Mouse (Mus musculus) thymus, postnatal 4 days (tissue): Measurements from ENCODE around the gene Map2k5.

Source experiments
- DNase-seq: peaks from one replicate; pipeline ENCODE4 v3.0.0; 2021

Map2k5 gene

DNA sequence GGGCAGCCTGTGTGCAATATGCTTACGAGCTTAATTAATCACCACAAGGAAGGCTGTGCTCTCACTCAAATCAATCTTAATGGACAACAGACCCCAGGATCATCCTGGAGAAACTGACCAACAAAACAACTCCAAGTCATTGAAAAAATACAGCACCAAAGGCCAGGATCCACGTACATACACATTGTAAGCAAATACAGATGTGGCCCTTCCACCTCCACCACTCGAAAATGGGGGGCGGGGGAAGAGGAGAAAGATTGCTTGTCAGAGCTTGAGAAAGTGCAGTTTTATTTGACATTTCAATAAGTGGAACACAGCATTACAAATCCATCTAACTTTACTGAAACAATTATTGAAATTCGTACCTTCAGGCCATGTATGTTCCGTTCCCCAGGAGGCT, 39.0 kb downstream of the Map2k5 start:
- no peak for DNase-seq

DNA sequence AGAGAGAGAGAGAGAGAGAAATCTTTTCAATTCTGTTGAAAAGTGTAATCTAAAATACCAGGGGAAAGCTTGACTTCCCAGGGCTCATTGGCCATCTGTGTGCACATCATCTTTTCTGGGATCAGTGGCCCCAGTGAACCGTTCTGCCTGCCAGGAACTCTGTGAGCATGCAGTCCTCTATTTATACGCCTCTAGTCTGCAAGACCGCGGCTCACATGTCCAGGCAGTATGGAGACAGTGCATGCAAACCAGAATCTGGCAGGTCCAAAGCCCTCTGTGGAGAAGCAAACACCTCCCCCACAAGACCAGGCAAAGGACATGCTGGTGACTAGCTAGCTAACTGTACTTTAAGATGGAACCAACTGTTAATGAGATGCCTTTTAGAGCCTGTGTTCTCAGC, 41.9 kb downstream of the Map2k5 start:
- no peak for DNase-seq

DNA sequence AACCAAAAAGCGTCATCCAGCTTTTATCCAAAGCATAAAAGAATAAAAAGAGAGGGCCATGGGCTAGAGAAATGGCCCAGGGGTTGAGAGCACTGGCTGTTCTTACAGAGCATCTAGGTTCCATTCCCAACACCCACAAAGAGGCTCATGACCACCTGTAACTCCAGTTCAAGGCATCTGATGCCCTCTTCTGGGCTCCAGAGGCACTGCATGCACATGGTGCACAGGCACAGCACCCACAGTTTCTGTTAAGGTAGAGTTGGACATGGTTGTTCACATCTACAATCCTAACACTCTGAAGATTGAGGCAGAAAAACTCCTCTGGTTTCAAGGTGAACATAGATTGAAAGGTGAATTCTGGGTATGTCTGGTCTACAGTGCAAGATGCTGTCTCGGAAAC, 44.6 kb downstream of the Map2k5 start:
- peak; percentile 48 for DNase-seq

DNA sequence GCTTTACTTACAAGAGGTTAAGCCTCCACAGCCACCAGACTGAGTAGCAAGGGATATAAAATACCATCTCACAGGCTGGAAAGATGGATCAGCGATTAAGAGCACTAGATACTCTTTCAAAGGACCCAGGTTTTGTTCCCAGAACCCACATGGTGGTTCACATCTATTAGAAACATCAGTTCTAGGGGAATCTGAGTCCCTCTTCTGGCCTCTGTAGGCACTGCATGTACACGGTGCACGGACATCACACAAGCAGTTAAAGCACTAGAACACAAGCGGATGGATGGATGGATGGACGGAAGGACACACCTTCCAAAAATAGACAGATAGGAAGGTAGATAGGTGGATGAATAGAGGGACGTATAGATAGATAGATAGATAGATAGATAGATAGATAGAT, 46.5 kb downstream of the Map2k5 start:
- peak; percentile 33 for DNase-seq

DNA sequence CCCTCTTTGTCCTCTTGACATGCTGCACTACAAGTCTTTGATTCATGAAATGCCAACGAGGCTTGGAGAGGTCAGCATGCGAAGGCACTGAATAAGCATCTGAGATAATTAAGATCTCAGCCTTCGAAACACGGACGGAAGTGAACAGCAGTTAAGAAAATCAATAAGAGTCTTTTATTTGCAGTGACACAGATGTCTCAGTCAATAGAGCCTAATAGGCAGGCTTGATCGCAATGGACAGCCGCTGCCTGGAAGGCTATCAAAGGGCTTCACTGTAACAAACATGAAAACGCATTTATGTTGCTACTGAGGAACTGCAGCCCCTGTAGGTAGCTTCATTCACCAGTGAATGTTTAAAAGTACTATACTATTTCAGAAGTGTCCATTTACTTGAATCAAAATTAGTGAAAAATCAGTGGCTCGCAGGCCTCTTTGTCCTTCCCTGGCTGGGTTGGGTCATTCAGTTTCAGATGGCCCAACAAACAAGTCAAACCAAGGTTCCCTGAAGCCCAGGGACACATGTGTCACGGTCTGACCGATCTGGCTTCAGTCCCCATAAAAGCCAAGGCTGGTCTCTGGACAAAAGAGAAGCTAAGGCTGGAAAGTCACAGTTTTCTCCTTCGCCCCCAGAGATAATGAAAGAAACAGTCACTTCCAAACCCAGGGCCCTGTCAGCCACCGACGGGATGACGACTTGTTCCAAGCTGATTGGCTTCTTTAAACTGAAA, 48.6 kb downstream of the Map2k5 start:
- no peak for DNase-seq

DNA sequence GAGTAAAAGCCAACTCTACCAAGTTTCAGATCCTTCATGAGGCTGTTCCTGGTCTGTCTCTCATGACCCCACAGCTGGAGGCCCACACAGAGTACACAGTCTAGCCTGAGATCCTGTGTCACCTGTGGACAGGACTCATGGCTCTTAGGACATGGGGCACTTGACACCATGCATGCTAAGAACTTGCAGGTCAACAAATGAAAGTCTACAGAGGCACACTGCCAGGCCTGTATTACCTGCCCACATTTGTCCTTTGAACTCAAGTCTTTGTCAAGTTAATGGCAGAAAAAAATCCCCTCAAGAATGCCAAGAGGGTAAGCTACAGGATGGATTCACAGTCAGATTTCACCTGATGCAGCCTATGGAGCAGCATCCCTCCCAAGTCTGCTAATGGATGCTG, 62.5 kb downstream of the Map2k5 start:
- no peak for DNase-seq

DNA sequence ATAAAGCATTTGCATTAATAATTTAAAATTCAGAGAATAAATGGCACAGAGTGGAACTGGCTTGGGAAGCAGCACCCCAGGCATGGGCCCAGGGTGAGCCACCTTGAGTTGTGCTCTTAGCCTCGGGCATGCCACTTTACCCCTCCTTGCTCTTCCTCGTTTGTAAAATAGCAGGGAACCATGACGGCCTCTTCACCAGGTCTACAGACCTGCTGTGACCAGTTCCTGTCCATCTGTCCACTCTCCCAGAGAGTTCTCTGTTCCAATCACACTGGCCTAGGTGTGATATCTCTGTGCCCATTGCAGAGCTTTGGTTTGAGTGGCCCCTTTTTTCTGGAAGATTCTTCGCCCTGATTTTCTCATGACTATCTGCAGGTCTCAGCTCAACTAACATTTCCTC, 63.6 kb downstream of the Map2k5 start:
- no peak for DNase-seq

DNA sequence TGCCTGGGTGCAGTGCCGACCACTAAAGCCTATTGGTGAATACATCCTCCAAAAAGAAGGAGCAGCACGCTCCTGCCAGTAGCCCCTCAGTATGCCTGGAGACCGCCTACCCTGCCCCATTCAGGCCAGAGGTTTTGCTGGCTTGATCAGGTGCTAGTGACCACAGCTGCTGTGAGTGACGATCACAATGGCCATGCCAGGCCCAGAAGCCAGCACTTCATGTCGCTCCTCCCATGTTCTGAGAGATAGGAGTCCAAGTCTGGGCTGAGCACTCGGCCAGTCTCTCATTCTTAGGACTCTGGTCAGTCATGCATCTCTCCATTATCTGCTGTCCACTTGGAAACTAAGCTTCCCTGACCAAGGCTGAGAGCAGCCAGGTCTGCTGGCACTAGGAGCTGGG, 67.7 kb downstream of the Map2k5 start:
- DNase-seq, result no peak

DNA sequence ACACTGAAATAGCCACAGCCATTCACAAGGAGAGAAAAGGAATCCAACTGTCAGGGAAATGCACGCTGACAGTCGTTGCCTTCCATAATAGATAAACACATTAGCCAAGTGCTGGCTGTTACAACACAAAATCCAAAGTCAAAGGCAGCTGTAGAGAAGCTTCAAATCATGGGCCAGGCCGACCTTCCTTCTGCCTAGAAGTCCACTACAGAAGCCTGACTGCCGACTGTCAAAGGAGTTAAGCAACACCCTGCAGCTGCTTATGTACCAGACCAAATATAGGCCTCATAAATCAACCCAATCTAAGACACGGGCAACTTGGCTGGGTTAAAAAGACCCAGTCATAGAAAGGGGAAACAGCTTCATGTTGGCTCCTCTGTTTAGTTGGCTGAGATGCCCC, 68.7 kb downstream of the Map2k5 start:
- DNase-seq, result no peak

DNA sequence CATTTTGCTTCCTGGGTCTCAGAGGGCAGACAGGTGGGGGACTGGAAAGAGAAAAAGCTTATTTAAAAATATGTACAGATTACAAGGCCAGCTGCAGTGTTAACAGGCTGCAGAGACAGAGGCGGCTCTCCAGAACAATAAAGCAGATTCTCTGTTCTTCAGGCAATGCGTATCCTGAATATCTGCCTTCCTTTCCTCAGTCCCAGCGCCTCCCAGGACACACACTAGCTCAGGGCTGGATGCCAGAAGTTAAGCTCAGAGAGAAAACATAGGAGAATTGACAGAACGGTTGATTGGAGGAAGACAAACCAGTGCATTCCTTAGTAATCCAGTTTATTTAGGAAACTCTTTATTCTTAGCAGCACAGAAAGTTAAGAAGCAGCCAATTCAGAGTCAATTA, 69.3 kb downstream of the Map2k5 start:
- DNase-seq, result no peak

DNA sequence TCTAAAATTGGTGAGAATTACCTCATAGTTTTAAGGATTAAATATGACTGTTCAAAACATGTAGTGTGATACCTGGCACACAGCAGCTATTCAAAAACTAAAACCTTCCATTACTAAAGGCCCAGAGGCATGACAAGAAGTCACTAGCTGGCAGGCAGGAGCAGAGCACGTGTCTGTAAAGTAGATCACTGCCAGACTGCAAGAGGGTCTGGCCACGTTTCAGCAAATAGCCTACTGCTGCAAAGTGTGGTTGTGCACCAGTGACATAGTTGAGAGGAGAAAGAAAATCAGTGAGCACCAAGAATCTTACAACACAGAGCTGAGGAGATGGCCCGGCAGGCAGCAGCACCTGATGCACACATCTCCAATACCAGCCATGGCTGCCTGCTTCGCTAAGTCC, 75.2 kb downstream of the Map2k5 start:
- DNase-seq, result no peak

DNA sequence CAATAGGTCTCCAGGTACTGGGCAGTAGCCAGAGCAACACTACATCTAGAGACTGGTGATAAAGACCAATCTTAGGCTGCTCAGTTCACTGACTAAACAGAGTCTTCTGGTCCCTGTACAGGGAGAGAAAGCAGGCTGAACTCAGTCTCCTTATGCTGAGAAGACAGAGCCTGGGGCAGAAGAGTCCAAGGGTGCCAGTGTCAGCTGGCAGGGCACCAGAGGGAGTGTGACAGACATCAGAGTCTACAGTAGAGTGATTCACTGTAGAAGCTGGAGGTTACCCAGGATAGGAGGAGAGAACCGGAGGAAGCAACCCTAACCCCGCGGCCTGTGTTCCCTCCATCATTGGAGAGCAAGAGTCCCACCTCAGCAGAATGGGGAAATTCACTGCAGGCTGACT, 79.0 kb downstream of the Map2k5 start:
- no peak for DNase-seq

DNA sequence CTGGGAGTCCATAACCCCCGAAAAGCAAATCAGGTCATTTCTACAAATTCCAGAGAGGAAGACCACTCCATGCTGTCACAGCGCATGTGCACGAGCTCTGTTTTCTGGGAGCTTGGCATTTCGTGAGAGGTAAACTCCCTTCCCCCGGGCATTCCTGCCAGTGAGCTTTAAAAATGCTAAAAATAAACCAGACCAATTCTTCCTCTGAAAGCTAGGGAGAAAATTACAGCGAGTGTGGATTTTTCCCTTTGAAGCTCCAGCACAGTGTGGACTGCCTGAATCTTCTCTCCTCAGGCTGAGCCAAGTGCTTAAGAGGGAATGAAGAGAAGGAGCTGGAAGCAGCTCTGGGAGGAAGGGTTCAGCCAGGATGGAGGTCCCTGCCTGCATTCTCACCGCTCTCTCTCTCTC, 82.1 kb downstream of the Map2k5 start:
- no peak for DNase-seq

DNA sequence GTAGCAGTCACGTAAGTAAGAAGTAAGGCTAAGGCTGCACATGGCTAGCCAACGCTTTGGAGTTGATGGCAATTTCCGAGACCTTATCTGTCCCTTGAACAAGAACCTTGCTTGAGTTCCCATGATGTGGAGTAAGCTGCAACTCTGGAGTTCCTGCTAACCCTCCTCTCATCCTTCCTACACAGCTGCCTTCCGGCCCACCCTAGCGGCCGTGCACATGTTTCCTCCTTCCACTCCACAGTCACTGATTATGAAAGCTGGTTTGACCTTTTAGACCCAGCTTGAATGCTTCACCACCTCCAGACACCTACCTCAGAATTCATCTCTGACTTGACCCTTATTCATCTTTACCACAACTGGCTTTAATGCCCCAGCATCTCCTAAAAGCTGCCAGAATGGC, 82.9 kb downstream of the Map2k5 start:
- DNase-seq, result no peak

DNA sequence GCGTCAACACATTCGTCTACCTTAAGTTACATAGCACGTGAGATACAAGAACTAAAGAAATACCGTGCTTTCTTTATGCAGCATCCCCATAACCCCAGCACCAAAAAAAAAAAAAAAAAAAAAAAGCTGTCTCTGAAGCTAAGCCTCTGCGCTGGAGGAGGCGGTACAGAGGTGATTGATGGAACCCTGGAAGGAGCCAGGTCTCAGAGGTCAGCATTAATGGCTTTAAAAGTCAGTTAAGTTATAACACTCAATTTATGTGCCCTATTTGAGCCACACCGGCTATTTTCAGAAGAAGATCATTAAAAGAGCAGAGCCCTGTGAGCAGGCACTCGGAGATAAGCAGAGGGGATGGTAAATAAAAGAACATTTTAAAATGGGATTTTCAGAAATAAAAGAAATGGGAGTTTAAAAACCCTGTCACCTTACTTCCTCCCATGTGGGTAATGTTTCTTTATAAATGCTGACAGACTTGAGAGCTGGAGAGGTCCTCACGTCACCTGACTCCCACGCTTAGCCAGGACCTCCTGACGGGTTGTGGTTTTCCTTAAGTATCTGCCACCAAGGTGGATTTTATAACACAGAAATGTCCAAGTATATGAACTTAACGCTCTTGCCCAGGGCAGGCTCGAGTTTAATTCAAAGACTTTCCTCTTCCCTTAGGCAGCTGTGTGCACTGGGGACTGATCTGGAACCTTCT, 83.8 kb downstream of the Map2k5 start:
- DNase-seq, result no peak

DNA sequence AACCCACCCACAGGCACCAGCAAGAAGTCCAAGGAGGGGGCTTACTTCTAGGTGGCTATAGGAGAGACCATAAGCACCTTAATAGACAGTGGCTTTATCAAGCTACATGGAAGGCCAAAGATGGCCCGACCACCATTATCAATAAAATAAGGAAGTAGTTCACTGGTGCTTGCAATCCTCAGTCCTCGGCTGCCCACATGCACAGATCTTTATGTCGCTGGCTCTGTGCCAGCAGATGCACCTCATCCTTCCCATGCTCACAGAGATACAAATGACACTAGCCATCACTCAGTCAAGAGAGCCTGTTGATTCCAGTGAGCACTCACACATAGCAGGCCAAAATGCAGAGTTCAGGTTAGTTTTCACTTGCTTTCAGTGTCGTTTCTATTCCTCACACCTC, 89.0 kb downstream of the Map2k5 start:
- DNase-seq, result no peak

DNA sequence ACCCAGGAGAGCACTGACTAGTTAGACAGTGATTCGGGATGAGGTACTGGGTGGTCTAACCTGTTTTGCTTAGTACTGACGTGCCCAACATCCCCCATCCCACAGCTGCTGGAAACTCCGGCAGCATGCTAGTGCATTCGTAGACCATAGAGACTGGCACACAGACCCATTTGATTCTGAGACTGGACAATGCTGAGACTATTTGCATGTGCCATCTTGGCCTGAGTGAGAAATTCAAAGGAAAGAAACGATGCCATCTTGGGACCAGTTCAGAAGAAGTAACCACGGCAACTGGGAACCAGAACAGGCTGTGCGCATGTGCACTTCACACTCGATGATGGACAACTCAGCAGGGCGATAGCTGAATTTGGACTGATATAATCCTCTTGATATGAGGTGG, 93.3 kb downstream of the Map2k5 start:
- no peak for DNase-seq

DNA sequence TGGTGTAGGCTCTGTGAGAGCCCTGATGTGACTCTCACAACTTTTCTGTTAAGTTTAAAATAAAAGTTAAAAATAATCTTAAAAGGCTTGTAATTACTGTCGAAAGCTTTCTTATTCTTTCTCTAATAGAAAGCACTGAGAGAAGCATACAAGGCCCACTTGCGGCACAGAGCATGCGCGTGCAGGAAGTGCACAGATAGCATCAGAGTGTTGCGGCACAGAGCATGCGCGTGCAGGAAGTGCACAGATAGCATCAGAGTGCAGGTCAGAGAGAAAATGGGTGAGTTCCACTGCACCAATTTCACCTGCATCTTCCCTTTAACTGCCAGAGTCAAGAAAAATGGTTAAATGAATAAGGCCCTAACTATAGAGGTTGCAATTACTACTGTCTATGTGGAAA, 95.7 kb downstream of the Map2k5 start:
- peak; percentile 63 for DNase-seq

DNA sequence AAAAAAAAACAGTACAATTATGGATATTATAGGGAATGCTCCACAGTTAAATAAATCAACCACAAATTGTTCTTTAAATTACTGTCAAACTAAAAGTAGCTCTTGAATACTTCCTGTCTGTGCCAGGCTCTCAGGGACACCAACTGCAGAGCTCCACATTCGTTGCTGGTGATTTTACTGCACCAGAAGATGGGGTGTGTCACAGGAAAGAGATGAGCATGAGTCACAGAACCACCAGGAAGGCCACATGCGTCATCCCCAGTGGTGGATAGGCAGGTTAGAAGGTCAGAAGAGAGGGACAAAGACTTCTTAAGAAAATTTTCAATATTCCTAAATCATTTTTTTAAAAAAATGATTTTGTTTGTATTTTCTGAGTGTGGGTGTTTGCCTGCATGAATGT, 96.6 kb downstream of the Map2k5 start:
- DNase-seq, result no peak

DNA sequence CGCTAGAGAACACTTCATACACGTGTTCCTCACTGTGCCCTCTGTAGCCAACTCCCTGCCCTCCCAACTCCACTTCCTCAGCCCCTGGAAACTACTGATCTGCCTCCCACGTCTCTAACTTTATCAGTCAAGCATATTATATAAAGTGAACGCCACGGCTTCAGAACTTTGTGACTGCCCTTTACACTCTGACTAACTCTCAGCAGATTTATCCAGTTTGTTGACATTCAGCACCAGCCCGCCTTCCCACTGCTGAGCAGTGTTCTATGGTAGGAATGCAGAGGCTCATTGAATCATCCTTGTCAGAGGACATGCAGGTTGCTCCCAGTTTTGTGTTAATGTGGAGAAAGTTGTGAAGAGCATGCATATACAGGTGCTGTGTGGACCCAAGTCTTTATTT, 103.9 kb downstream of the Map2k5 start:
- no peak for DNase-seq

DNA sequence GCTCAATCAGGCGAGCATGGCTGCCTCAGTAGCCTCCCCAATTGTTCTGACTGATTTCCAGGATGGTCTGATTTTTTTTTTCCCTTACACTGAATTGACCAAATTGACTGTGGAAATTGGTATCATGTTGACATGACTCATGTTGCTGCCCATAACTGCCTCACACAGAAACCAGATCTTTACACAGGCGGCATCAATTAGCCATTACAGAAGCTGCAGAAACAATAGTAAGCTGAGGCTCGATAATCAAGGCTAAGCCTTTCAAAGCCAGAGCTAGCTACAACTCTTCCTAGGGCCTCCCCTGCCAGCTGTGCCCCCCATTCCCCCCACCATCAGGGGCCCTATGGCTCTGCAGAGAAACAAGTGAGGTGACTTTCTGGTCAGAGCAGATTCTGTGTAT, 107.9 kb downstream of the Map2k5 start:
- no peak for DNase-seq

DNA sequence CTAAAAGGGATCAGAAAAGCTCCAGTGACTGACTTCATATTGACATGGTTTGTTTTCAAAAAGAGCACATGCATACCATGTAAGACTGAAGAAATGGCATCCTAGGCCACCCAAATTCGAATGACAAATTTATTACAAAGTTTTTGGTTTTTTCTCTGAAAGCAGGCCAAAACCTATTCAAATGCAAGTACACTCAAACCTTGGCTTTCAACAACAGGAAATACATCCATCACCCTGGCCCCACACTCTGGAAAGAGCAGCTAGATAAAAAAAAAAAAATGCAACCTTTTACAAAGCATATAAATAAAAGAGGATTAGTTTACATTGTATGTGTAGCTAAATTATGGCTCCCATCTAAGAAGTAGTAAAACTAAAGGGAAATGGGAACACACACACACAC, 114.5 kb downstream of the Map2k5 start:
- DNase-seq, result no peak

DNA sequence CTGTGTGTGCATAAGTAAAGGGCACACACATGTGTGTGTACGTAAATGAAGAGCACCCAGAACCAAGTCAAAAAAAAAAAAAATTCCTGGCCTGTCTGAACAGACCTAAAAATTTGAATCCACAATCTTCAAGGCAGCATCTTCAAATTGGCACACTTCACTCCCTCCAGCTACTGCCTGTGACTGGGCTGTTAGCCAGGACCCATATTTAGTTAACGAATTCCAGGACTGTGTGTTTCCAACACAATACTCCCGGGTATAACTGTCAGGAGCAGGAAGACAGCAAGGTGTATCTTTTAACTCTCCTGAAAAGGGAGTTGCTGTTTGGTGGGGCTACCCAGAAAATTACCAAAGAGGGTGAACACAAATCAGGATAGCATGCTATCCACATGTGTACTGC, 118.9 kb downstream of the Map2k5 start:
- DNase-seq, result no peak

DNA sequence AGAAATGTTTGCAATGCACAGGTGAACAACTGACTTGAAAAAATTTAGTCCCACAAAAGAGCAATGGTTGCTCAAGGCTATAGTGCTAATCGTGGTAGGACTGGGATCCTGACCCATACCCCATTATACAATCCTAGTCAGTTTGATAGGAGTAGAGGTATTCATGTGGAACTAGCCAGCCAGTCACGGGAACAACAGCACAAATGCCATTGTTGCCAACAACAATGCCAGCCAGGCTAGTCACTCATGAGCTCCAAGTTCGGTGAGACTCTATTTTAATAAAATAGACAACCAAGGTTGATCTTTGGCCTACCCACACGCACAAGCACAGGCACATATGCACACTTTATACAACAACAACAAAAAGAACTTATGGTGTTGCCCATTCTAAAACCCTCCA, 120.0 kb downstream of the Map2k5 start:
- no peak for DNase-seq
